Mouse (Mus musculus) CD4-positive, CD25-positive, alpha-beta regulatory T cell, adult 2 months (primary cell): ENCODE data around the gene Gm16506.
"Not testable (repeated sequence)": the region's sequence is repeated elsewhere in the genome, so short reads cannot be mapped to it uniquely, and the experiment has no call there.

Experiments
- DNase-seq: peaks from one replicate; pipeline ENCODE4 v3.0.0-alpha.2; 2012; ENCODE audit warnings: low read depth, low spot score

Gm16506 gene

GRCm38 (mm10) chr14:43727385-43727784 lies at the start of gene Gm16506:
Gene Gm16506, minus strand, starts transcription at chr14:43727485.
- not testable (repeated sequence) for DNase-seq

- not testable (repeated sequence) for DNase-seq
Observed at GRCm38 (mm10) chr14:43747566-43747965, 20.3 kb upstream of the Gm16506 start, which contains the start of gene Gm6526. Gene Gm6526, plus strand, starts transcription at chr14:43747866.

GRCm38 (mm10) chr14:43697621-43698020 lies 29.7 kb downstream of the Gm16506 start, which contains the start of gene Gm7324:
Gene Gm7324, plus strand, starts transcription at chr14:43697828.
- DNase-seq, result not testable (repeated sequence)

GRCm38 (mm10) chr14:43677099-43677498 lies 50.2 kb downstream of the Gm16506 start, which contains the start of gene Gm8165:
Gene Gm8165, minus strand, starts transcription at chr14:43677199.
- not testable (repeated sequence) for DNase-seq
